Mouse (Mus musculus) heart, postnatal 25 days (tissue): Measurements from ENCODE around the gene Zfp593. TPM values are rescaled to one million over a fixed set of nuclear protein-coding genes. Genes with fewer than 3 reads are reported as not detected.

Experiments
- DNase-seq: peaks from one replicate; pipeline ENCODE4 v3.0.0; 2022; ENCODE audit warnings: low spot score
- intact Hi-C: fragments of 180-260 bp; cut with DNase I; formaldehyde crosslinking; loops from one replicate; pipeline ENCODE4 v1.15.1; 2025
- total RNA-seq, 2 experiments: library from RNA; stranded (reverse); gene quantifications; 2 replicates each; pipeline ENCODE4 v1.2.3; 2021

Gene Zfp593
- total RNA-seq, 2 experiments from 2014 or later: 3.1 to 3.2 TPM

- intact Hi-C loops: no loop called here
- DNase-seq: no peak
These were observed 13.0 kb upstream of the Zfp593 start for GRCm38 (mm10) chr4:134258354-134258753.

GRCm38 (mm10) chr4:134257198-134258009, 12.0 kb upstream of the Zfp593 start:
- no peak for DNase-seq
- intact Hi-C loops: no loop called here

- intact Hi-C loops: no loop called here
- DNase-seq: no peak
These were observed 11.2 kb upstream of the Zfp593 start for GRCm38 (mm10) chr4:134256407-134257197.

- intact Hi-C loops: no loop called here
- no peak for DNase-seq
These were observed 10.5 kb upstream of the Zfp593 start for GRCm38 (mm10) chr4:134255854-134256253.

GRCm38 (mm10) chr4:134254835-134255234, 9.4 kb upstream of the Zfp593 start:
- intact Hi-C loops: no loop called here
- DNase-seq: no peak

- no peak for DNase-seq
- intact Hi-C loops: no loop called here
These were observed 8.4 kb upstream of the Zfp593 start, which contains the start of gene Grrp1 for GRCm38 (mm10) chr4:134253722-134254324. Gene Grrp1, minus strand, starts transcription at chr4:134254106.

- intact Hi-C loops: no loop called here
- no peak for DNase-seq
These were observed 7.7 kb upstream of the Zfp593 start for GRCm38 (mm10) chr4:134252911-134253721.

- no peak for DNase-seq
These were observed 6.9 kb upstream of the Zfp593 start for GRCm38 (mm10) chr4:134252131-134252910.

GRCm38 (mm10) chr4:134251241-134252130, 6.1 kb upstream of the Zfp593 start:
- no peak for DNase-seq
- intact Hi-C loops: loop anchor here (2.0 kb wide), 1 partner anchor 35 kb away; the partner anchor contains the start of gene Pdik1l

More at GRCm38 (mm10) chr4:134252131-134252910, 6.9 kb upstream of the Zfp593 start:
- intact Hi-C loops: no loop called here

- DNase-seq: no peak
- intact Hi-C loops: loop anchor here (2.0 kb wide), 1 partner anchor 36 kb away; the partner anchor contains the start of gene Pdik1l
These were observed 5.5 kb upstream of the Zfp593 start for GRCm38 (mm10) chr4:134250930-134251240.

- intact Hi-C loops: loop anchor here (2.0 kb wide), 1 partner anchor 36 kb away; the partner anchor contains the start of gene Pdik1l
- DNase-seq: no peak
These were observed 4.9 kb upstream of the Zfp593 start for GRCm38 (mm10) chr4:134250116-134250929.

GRCm38 (mm10) chr4:134249651-134250050, 4.3 kb upstream of the Zfp593 start:
- intact Hi-C loops: loop anchor here (1.0 to 10.0 kb wide), 7 partner anchors 19 to 247 kb away; partner anchors contain the start of genes Cep85, Dhdds and Pdik1l
- DNase-seq: no peak

GRCm38 (mm10) chr4:134246719-134247258, 1.4 kb upstream of the Zfp593 start, which contains the start of gene Gm30191:
Gene Gm30191, plus strand, starts transcription at chr4:134246935.
- no peak for DNase-seq
- intact Hi-C loops: loop anchor here (5.0 to 10.0 kb wide), 2 partner anchors 228 to 244 kb away; partner anchors contain the start of gene Dhdds

- DNase-seq: no peak
- intact Hi-C loops: loop anchor here (5.0 to 10.0 kb wide), 2 partner anchors 229 to 244 kb away; partner anchors contain the start of gene Dhdds
These were observed 864 bp upstream of the Zfp593 start for GRCm38 (mm10) chr4:134246256-134246655.

GRCm38 (mm10) chr4:134243516-134244250, 1.7 kb downstream of the Zfp593 start, which contains the start of gene E130218I03Rik:
Gene E130218I03Rik, plus strand, starts transcription at chr4:134243662.
- intact Hi-C loops: loop anchor here (10.0 kb wide), 1 partner anchor 231 kb away; no protein-coding TSS in a partner anchor
- DNase-seq: no peak

GRCm38 (mm10) chr4:134238686-134239085, 6.7 kb downstream of the Zfp593 start:
- no peak for DNase-seq

More at GRCm38 (mm10) chr4:134238686-134239085, 6.7 kb downstream of the Zfp593 start:
- intact Hi-C loops: no loop called here
